Mouse (Mus musculus) C2C12 (cell line): Measurements from ENCODE around the gene Hoxd1. TPM values are rescaled to one million over a fixed set of nuclear protein-coding genes. Genes with fewer than 3 reads are reported as not detected.

Experiments used
- H3K27me3 ChIP-seq: one replicate; pipeline ENCODE4 v1.6.1; 2011; ENCODE audit not compliant: control insufficient read depth, insufficient read depth, insufficient read length
- H3K36me3 ChIP-seq: one replicate; pipeline ENCODE4 v1.6.1; 2011; ENCODE audit not compliant: control insufficient read depth, insufficient read depth
- H3K4me3 ChIP-seq: one replicate; pipeline ENCODE4 v1.5.1; 2011; ENCODE audit warnings: mild to moderate bottlenecking, control low read depth; ENCODE audit not compliant: poor library complexity, insufficient read depth, severe bottlenecking
- H3K79me2 ChIP-seq: one replicate; pipeline ENCODE4 v1.6.1; 2011; ENCODE audit not compliant: control insufficient read depth, insufficient read depth
- H3K79me3 ChIP-seq: one replicate; pipeline ENCODE4 v1.6.1; 2011; ENCODE audit warnings: low read depth, control low read depth
- H3ac ChIP-seq: one replicate; pipeline ENCODE3; 2011; ENCODE audit warnings: low read depth; ENCODE audit not compliant: control insufficient read depth, insufficient read length
- CEBPB ChIP-seq: IDR thresholded peaks from one replicate; pipeline ENCODE4 v1.6.1; 2011; ENCODE audit warnings: low read depth, mild to moderate bottlenecking, control low read depth, moderate library complexity
- CTCF ChIP-seq: IDR thresholded peaks from one replicate; pipeline ENCODE4 v1.5.1; 2011; ENCODE audit not compliant: control insufficient read depth, insufficient read depth, insufficient read length
- FOSL1 ChIP-seq: IDR thresholded peaks from one replicate; pipeline ENCODE4 v1.8.0; 2011; ENCODE audit warnings: mild to moderate bottlenecking, low read length; ENCODE audit not compliant: poor library complexity, insufficient read depth, severe bottlenecking
- MAX ChIP-seq: IDR thresholded peaks from one replicate; pipeline ENCODE4 v1.6.1; 2011; ENCODE audit warnings: mild to moderate bottlenecking, control low read depth
- MYOD1 ChIP-seq: IDR thresholded peaks from one replicate; pipeline ENCODE4 v1.6.1; 2011; ENCODE audit warnings: low read depth; ENCODE audit not compliant: control insufficient read depth, insufficient read length
- MYOG ChIP-seq: IDR thresholded peaks from one replicate; pipeline ENCODE4 v1.6.1; 2011; ENCODE audit not compliant: control insufficient read depth, insufficient read length; ENCODE audit errors: extremely low read depth
- USF1 ChIP-seq: IDR thresholded peaks from one replicate; pipeline ENCODE4 v1.6.1; 2011; ENCODE audit warnings: low read depth, mild to moderate bottlenecking, control low read depth, moderate library complexity
- polyA plus RNA-seq: library from polyadenylated mRNA; unstranded; fragments of >200 nt; fragmentation: generic; extraction: Trizol; gene quantifications from one replicate; pipeline ENCODE4 v1.2.1, GENCODE M21; 2012; ENCODE audit warnings: missing spikeins

Hoxd1 gene
- polyA plus RNA-seq, 1 experiment = not detected

- Histone ChIP-seq H3K79me2 (no peaks in the 10 kb centered on the region), H3K27me3 (peaks cover 43% of the 10 kb centered on the region), H3ac (no peak overlapping the region), H3K79me3 (no peaks in the 10 kb centered on the region), H3K36me3 (no peaks in the 10 kb centered on the region), H3K4me3 (no peak overlapping the region)
- TF ChIP-seq MAX (no peak), CTCF (no peak), USF1 (no peak), MYOG (no peak), MYOD1 (no peak), FOSL1 (no peak), CEBPB (no peak)
Measured at GRCm38 (mm10) chr2:74720384-74720783, 42.4 kb upstream of the Hoxd1 start.

- Histone ChIP-seq H3K36me3 (no peaks in the 10 kb centered on the region), H3K27me3 (peaks cover 46% of the 10 kb centered on the region), H3K4me3 (no peak overlapping the region), H3K79me3 (no peaks in the 10 kb centered on the region), H3ac (no peak overlapping the region), H3K79me2 (no peaks in the 10 kb centered on the region)
- TF ChIP-seq CTCF (no peak), MAX (no peak), USF1 (no peak), FOSL1 (no peak), CEBPB (no peak), MYOD1 (no peak), MYOG (no peak)
Measured at GRCm38 (mm10) chr2:74720955-74721491, 41.8 kb upstream of the Hoxd1 start.

- no peak overlapping the region for H3K4me3 ChIP-seq
- H3K79me3 ChIP-seq = no peaks in the 10 kb centered on the region
- H3K36me3 ChIP-seq = no peaks in the 10 kb centered on the region
- no peak overlapping the region for H3ac ChIP-seq
- no peak for TF ChIP-seq MAX
- TF ChIP-seq MYOG = no peak
- no peak for TF ChIP-seq USF1
- no peak for TF ChIP-seq CEBPB
- peaks cover 49% of the 10 kb centered on the region for H3K27me3 ChIP-seq
- no peaks in the 10 kb centered on the region for H3K79me2 ChIP-seq
Measured at GRCm38 (mm10) chr2:74721882-74722281, 40.9 kb upstream of the Hoxd1 start.

- no peak overlapping the region for H3ac ChIP-seq
- peaks cover 59% of the 10 kb centered on the region for H3K27me3 ChIP-seq
- no peak overlapping the region for H3K4me3 ChIP-seq
- no peaks in the 10 kb centered on the region for H3K79me3 ChIP-seq
- no peaks in the 10 kb centered on the region for H3K36me3 ChIP-seq
- TF ChIP-seq MYOG = no peak
- no peak for TF ChIP-seq USF1
- TF ChIP-seq CEBPB = no peak
- no peak for TF ChIP-seq CTCF
- TF ChIP-seq MYOD1 = no peak
- no peak for TF ChIP-seq FOSL1
- no peak for TF ChIP-seq MAX
- H3K79me2 ChIP-seq = no peaks in the 10 kb centered on the region
Measured at GRCm38 (mm10) chr2:74722949-74723348, 39.8 kb upstream of the Hoxd1 start.

GRCm38 (mm10) chr2:74724244-74725015 lies 38.4 kb upstream of the Hoxd1 start:
- no peaks in the 10 kb centered on the region for H3K79me3 ChIP-seq
- no peak for TF ChIP-seq MYOD1
- no peak for TF ChIP-seq MYOG
- TF ChIP-seq MAX = no peak
- no peak for TF ChIP-seq CTCF
- TF ChIP-seq FOSL1 = no peak
- no peak for TF ChIP-seq USF1
- TF ChIP-seq CEBPB = no peak
- no peaks in the 10 kb centered on the region for H3K79me2 ChIP-seq
- no peak overlapping the region for H3ac ChIP-seq
- no peak overlapping the region for H3K4me3 ChIP-seq
- peaks cover 67% of the 10 kb centered on the region for H3K27me3 ChIP-seq
- H3K36me3 ChIP-seq = no peaks in the 10 kb centered on the region

- TF ChIP-seq FOSL1 (no peak), MYOG (no peak), CTCF (no peak), USF1 (no peak), MAX (no peak)
Measured at GRCm38 (mm10) chr2:74725171-74725570, 37.6 kb upstream of the Hoxd1 start.

More at GRCm38 (mm10) chr2:74725171-74725570, 37.6 kb upstream of the Hoxd1 start:
- no peak overlapping the region for H3ac ChIP-seq
- peaks cover 65% of the 10 kb centered on the region for H3K27me3 ChIP-seq
- H3K79me2 ChIP-seq = no peaks in the 10 kb centered on the region
- H3K4me3 ChIP-seq = no peak overlapping the region
- H3K36me3 ChIP-seq = no peaks in the 10 kb centered on the region
- no peaks in the 10 kb centered on the region for H3K79me3 ChIP-seq
